Mouse (Mus musculus): Measurements from ENCODE around the gene Gnas. TPM values are rescaled to one million over a fixed set of nuclear protein-coding genes. Genes with fewer than 3 reads are reported as not detected.
"Not testable (repeated sequence)": the region's sequence is repeated elsewhere in the genome, so short reads cannot be mapped to it uniquely, and the experiment has no call there.

Gene Gnas
- total RNA-seq, 1 experiment from 2014 or later: 285 TPM

- no peak for ATAC-seq (ENCODE audit: extremely low read depth, insufficient number of reproducible peaks, low FRiP score, poor library complexity, severe bottlenecking)
Observed at GRCm38 (mm10) chr2:174342793-174343400, 58.8 kb downstream of the Gnas start.

GRCm38 (mm10) chr2:174343566-174343965 is 59.4 kb downstream of the Gnas start:
- ATAC-seq (ENCODE audit: extremely low read depth, insufficient number of reproducible peaks, low FRiP score, poor library complexity, severe bottlenecking): no peak

DNA sequence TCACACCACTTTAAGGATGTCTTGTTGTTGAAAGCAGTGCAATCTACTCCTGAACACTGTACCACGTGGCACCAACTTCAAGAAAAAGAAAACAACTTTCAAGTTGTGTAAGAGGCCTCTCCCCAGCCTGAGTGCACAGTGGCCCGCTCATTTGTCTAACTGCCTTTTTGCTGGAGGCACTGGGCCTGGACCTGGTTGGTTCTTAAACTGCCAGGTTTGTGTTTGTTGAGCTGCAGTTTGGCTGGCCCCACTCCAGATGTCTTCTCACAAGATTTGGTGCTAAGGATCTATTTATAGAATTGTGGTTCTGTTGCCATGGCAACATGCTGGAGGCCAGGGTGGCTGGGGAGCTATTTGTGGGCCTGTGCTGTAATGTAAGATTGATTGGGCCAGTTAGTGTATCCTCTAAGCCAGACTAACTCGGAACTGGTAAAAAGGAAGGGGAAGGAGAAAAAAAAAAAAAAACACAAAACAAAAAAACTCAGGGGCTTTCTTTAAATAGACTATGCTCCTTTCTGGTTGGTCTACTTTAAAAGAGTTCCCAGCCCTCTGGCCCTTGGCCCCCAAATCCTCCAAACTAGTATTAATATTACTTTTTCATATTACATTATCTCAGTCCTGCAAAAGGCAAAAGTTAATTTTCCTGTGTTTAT is 60.0 kb downstream of the Gnas start:
- ATAC-seq (ENCODE audit: extremely low read depth, insufficient number of reproducible peaks, low FRiP score, poor library complexity, severe bottlenecking): peak; percentile 82

GRCm38 (mm10) chr2:174344996-174345395 is 60.9 kb downstream of the Gnas start:
- no peak for ATAC-seq (ENCODE audit: extremely low read depth, insufficient number of reproducible peaks, low FRiP score, poor library complexity, severe bottlenecking)

GRCm38 (mm10) chr2:174346612-174346998 is 62.5 kb downstream of the Gnas start, which contains the start of gene Gm20721:
TSS of gene Gm20721 (minus strand) at chr2:174346712.
- no peak for ATAC-seq (ENCODE audit: extremely low read depth, insufficient number of reproducible peaks, low FRiP score, poor library complexity, severe bottlenecking)

GRCm38 (mm10) chr2:174346999-174347668 is 63.0 kb downstream of the Gnas start:
- not testable (repeated sequence) for ATAC-seq (ENCODE audit: extremely low read depth, insufficient number of reproducible peaks, low FRiP score, poor library complexity, severe bottlenecking)

- ATAC-seq (ENCODE audit: extremely low read depth, insufficient number of reproducible peaks, low FRiP score, poor library complexity, severe bottlenecking): no peak
Observed at GRCm38 (mm10) chr2:174358516-174358915, 74.4 kb downstream of the Gnas start.

GRCm38 (mm10) chr2:174359656-174360055 is 75.5 kb downstream of the Gnas start:
- ATAC-seq (ENCODE audit: extremely low read depth, insufficient number of reproducible peaks, low FRiP score, poor library complexity, severe bottlenecking): no peak

GRCm38 (mm10) chr2:174366571-174366970 is 82.5 kb downstream of the Gnas start:
- no peak for ATAC-seq (ENCODE audit: extremely low read depth, insufficient number of reproducible peaks, low FRiP score, poor library complexity, severe bottlenecking)

DNA sequence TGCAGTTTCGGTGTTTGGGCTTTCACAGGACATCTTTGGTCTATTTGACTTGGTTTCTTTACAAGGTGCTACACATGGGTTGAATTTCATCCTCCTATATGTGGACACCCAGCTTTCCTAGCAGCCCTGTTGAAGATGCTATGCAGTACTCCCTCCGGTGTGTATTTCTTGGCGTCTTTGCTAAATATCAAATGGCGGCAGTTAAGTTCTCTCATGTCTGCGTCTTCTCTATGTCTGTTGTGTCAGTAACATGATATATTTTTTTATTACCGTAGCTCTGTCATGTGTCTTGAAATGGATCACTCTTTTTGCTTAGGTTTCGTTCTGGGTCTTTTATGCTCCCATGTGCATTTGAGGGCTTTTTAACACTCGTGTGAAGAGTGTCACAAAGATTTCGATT is 96.9 kb downstream of the Gnas start:
- ATAC-seq (ENCODE audit: extremely low read depth, insufficient number of reproducible peaks, low FRiP score, poor library complexity, severe bottlenecking): no peak

DNA sequence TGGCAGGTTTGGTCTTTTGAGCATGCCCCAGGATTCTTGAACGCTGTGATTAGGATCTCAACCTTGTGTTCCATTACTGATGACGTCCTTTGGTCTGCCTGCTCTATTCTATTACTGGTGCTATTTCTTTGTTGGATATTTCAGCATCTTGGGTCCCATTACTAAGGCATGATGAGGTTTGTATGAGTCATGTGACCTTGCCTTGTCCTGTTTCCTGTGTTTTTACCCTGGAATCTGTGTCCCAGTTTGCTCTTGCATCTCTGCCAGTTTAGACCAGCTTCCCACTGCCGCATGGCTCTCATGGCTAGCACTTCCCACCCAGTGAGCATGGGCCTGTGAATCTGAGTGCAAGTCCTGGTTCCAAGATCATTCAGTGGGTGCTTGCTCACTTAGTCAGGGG is 107.8 kb downstream of the Gnas start:
- ATAC-seq (ENCODE audit: extremely low read depth, insufficient number of reproducible peaks, low FRiP score, poor library complexity, severe bottlenecking): no peak

- no peak for ATAC-seq (ENCODE audit: extremely low read depth, insufficient number of reproducible peaks, low FRiP score, poor library complexity, severe bottlenecking)
Observed at GRCm38 (mm10) chr2:174392554-174392953, 108.4 kb downstream of the Gnas start.

DNA sequence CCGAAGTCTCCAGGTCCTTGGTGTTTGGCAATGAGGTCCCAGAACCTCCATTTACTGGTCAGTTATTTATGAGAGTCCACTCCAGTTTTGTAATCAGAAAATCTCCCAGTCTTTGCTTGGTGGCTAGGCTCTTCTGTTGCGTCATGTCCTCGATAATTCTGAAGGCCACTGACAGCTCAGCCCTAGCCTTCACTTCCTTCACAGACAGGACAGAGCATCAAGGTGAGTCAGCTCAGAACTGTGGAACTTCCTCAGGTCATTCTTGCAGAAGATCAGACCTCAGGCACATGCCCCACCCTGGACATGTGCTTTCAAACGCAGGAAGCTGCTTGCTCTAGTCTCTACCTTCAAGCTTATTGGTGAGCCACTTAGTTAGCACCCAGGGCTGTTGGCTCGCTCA is 109.3 kb downstream of the Gnas start:
- ATAC-seq (ENCODE audit: extremely low read depth, insufficient number of reproducible peaks, low FRiP score, poor library complexity, severe bottlenecking): no peak

Other genes starting within 250 kb of the Gnas start
- 55.0 and 58.1 TPM in 2 replicates for gene Stx16, start 208.0 kb upstream of the Gnas start, total RNA-seq (2017)
- 21.2 and 22.5 TPM in 2 replicates for gene Npepl1, start 174.0 kb upstream of the Gnas start, total RNA-seq (2017)
- 7.2 and 7.9 TPM in 2 replicates for gene Gm20721, start 62.4 kb downstream of the Gnas start, total RNA-seq (2017)
- 41.5 and 43.4 TPM in 2 replicates for gene Nelfcd, start 131.5 kb downstream of the Gnas start, total RNA-seq (2017)
- 194 and 214 TPM in 2 replicates for gene Ctsz, start 154.7 kb downstream of the Gnas start, total RNA-seq (2017)
- gene Tubb1, start 166.4 kb downstream of the Gnas start, total RNA-seq (2017): 61.8 and 71.5 TPM in 2 replicates
- 208 and 251 TPM in 2 replicates for gene Atp5e, start 179.8 kb downstream of the Gnas start, total RNA-seq (2017)
- gene Prelid3b, start 188.8 kb downstream of the Gnas start, total RNA-seq (2017): 77.4 and 85.8 TPM in 2 replicates

Measured in neutrophil, adult 5-6 weeks (primary cell).